Mouse (Mus musculus) brain, embryonic 14.5 days (tissue): Measurements from ENCODE around the gene Gm13212. TPM values are rescaled to one million over a fixed set of nuclear protein-coding genes. Genes with fewer than 3 reads are reported as not detected.
"Not testable (repeated sequence)": the region's sequence is repeated elsewhere in the genome, so short reads cannot be mapped to it uniquely, and the experiment has no call there.

Source experiments
- DNase-seq: peaks from one replicate; pipeline ENCODE4 v3.0.0-alpha.2; 2011; ENCODE audit warnings: low read depth
- CTCF ChIP-seq: fragments of 200-500 bp; IDR thresholded peaks from 2 replicates; pipeline ENCODE4 v1.5.1; 2012; ENCODE audit warnings: inconsistent platforms, mild to moderate bottlenecking, moderate library complexity, borderline replicate concordance; ENCODE audit not compliant: insufficient read depth, insufficient read length; ENCODE audit errors: extremely low read depth
- POLR2A ChIP-seq: fragments of 200-500 bp; IDR thresholded peaks from 2 replicates; pipeline ENCODE4 v1.6.1; 2012; ENCODE audit warnings: mild to moderate bottlenecking, inconsistent platforms, borderline replicate concordance; ENCODE audit not compliant: poor library complexity, insufficient read depth, insufficient read length, severe bottlenecking; ENCODE audit errors: extremely low read depth
- polyA plus RNA-seq: library from polyadenylated mRNA; depleted of rRNA; stranded (reverse); fragments of >200 nt; gene quantifications from 2 replicates; pipeline ENCODE4 v1.2.3, GENCODE M21; 2012; rRNA removed

Gene Gm13212
- polyA plus RNA-seq: 0.08 and 0.13 TPM in 2 replicates

- peak; percentile 1 for DNase-seq
Measured at GRCm38 (mm10) chr4:145585078-145585477, at the start of gene Gm13212. Gene Gm13212, plus strand, starts transcription at chr4:145585166.

DNA sequence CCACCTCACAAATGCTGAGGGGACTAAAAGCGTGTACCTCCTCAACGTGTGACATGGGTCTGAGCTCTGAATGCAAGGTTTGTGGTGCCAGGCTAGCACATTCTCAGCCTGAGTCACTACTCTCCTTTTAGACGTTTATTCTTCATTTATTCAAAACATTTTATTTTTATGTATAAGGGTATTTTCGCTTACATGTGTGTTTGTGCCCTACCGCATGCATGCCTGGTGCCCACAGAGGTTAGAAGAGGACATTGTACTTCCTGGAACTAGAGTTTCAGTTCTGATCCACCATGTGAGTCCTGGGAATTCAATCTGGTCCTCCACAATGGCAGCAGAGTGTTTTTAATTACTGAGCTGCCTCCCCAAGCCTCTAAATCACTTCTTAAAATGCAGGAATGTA lies 41.1 kb upstream of the Gm13212 start:
- not testable (repeated sequence) for DNase-seq

DNA sequence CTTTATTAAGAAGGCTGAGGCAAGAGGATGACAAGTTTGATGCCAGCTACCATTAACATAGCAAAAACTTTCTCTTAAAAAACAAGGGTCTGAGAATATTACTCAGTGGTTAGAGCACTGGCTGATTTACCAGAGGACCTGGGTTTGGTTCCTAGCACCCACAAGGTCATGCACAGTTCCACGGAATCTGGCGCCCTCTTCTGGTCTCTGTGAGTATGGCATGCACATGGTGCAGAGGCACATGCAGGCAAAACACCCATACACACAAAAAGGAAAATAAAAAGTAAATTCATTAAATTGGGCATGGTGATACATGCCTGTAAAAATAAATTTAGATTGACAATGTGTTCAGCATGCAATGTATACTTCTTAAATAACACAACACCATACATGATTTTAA lies 39.9 kb upstream of the Gm13212 start:
- not testable (repeated sequence) for DNase-seq
- TF ChIP-seq CTCF: peak; percentile 9; the same call in 1 of the 2 replicates

DNA sequence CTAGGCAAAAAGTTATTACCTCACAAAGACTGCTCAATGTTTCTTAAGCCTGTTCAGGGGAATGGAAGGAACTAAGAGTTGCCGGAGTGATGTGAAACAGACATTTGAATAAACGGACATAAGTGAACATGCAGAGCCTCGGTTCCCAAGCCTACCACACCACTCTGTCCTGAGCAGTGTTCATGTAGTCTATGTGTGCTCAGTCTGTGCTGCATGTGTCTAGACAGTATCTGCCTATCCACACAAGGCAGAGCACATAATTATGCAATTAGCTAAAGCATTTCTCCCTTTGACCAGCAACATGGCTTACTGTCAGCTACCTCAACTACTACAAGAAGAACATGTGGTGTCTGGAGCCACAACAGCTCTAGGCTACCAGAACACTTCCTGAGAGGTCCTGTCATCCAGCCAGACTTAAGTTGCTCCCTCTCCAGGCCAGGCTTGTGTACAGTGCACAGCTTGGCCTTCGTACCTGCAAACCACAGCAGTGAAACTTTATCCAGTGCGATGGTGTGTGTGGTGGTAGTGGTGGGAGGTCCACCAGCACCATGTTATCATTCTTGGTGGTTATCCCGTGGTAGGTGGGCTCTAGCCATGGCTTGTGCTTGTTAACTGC lies 39.1 kb upstream of the Gm13212 start:
- not testable (repeated sequence) for DNase-seq

DNA sequence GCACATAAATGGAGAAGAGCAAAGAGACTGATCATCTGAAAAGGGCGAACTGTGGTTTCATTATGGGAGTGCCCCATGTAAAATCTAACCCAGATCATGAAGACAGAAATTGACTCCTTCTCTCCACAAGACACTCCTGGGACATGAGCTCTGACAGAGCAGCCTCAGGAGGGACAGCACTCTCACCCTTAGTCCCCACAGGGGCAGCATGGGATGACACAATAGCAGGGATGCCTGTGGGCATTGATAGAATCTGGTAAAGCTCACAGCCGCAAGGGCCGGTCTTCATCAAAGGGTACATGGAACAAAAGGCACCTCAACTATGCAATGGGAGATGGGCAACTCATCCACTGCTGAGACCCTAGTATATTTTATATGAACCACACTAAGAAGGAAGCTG lies 38.5 kb upstream of the Gm13212 start:
- not testable (repeated sequence) for DNase-seq

GRCm38 (mm10) chr4:145556680-145557079 lies 28.3 kb upstream of the Gm13212 start:
- no peak for DNase-seq
- TF ChIP-seq CTCF (no peak), POLR2A (no peak)

GRCm38 (mm10) chr4:145559505-145560099 lies 25.4 kb upstream of the Gm13212 start:
- no peak for DNase-seq
- TF ChIP-seq POLR2A (no peak), CTCF (no peak)

GRCm38 (mm10) chr4:145564111-145564821 lies 20.7 kb upstream of the Gm13212 start:
- DNase-seq: no peak
- TF ChIP-seq CTCF: no peak
- TF ChIP-seq POLR2A: no peak

DNA sequence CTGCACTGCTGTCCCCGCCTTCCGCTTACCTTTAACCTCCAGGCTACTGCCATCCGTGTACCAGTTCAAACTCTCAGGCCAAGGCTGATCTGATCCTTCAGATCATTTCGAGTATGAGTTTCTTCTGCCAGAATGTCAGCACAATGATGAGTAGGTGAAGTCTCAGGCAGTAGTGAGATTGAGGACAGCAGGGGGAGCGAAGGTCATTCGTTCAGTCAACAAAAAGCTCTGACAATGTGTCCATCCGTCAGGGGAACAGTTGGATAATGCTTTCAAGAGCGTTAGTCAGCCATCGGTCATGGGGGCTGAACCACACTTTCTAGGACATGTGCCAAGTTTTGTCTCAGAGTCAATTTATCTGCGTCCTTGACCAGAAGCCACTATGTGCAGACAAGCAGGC lies 14.5 kb upstream of the Gm13212 start:
- not testable (repeated sequence) for DNase-seq

DNA sequence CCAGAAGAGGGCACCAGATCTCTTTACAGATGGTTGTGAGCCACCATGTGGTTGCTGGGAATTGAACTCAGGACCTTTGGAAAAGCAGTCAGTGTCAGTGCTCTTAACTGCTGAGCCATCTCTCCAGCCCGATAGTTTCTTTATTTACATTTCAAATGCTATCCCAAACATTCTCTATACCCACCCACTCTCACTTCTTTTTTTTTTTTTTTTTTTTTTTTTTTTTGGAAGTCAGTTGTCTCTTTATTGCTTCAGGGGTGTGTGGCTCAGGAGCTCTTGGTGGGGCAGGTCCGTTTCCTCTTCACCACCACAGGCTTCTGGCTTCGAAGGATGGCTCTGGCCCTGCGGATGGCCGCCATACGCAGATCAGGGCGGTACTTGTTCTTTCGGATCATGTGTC lies 8.3 kb upstream of the Gm13212 start:
- DNase-seq: not testable (repeated sequence)

DNA sequence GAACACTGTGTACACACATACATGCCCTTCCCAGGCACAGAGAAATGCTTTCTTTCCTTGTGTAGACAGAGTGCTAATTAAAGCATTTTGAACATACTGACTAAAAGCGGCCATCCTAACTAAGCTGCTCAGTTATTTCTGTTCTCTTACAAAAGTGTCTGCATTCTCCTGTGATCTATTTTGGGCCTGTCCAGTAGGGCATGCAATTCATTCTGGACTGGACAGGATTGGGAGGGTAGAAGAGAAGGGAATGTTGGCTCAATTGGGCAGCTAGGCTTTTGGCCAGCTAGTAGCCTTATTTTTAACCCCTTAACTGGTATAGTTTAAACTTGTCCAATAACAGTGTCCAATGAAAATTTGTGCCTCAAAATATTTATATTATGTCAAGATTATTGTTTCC lies 4.6 kb upstream of the Gm13212 start:
- not testable (repeated sequence) for DNase-seq

GRCm38 (mm10) chr4:145586046-145586445 lies 1.1 kb downstream of the Gm13212 start:
- DNase-seq: not testable (repeated sequence)

DNA sequence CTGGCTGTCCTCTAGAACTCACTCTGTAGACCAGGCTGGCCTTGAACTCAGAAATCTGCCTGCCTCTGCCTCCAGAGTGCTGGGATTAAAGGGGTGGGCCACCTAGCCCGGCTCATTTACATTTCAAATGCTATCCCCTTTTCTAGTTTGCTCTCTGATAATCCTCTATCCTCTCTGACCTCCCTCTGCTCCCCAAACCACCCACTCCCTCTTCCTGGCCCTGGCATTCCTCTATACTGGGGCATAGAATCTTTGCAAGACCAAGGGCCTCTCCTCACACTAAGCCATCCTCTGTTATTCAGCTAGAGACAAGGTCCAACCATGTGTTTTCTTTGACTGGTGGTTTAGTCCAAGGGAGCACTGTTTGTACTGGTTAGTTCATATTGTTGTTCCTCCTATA lies 9.2 kb downstream of the Gm13212 start:
- DNase-seq: not testable (repeated sequence)

DNA sequence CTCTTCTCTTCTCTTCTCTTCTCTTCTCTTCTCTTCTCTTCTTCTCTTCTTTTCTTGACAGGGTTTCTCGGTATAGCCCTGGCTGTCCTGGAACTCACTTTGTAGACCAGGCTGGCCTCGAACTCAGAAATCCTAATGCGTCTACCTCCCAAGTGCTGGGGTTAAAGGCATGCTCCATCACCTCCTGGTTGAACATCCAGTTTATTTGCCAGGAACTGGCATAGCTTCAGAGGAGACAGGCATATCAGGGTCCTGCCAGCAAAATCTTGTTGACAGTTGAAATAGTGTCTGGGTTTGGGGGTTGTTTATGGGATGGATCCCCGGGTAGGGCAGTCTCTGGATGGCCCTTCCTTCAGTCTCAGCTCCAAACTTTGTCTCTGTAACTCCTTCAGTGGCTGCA lies 9.8 kb downstream of the Gm13212 start:
- DNase-seq: not testable (repeated sequence)

- DNase-seq: not testable (repeated sequence)
Measured at GRCm38 (mm10) chr4:145640416-145641185, 55.6 kb downstream of the Gm13212 start.

- DNase-seq: not testable (repeated sequence)
Measured at GRCm38 (mm10) chr4:145670385-145670784, 85.4 kb downstream of the Gm13212 start, which contains the start of gene Zfp980. Gene Zfp980, plus strand, starts transcription at chr4:145670685.

- not testable (repeated sequence) for DNase-seq
Measured at GRCm38 (mm10) chr4:145674286-145674780, 89.4 kb downstream of the Gm13212 start.
